Mouse (Mus musculus) lung, postnatal 4 days (tissue): ENCODE results near the gene Cox7b2.
"Not testable (repeated sequence)": the region's sequence is repeated elsewhere in the genome, so short reads cannot be mapped to it uniquely, and the experiment has no call there.

Experiments used
- DNase-seq, 2 experiments: peaks; one replicate each; pipeline ENCODE4 v3.0.0; 2021

Cox7b2 gene

GRCm38 (mm10) chr5:71548079-71548478 lies at the start of gene Cox7b2:
Gene Cox7b2, minus strand, starts transcription at chr5:71548205.
- DNase-seq = no peak

GRCm38 (mm10) chr5:71595321-71595720 lies 47.3 kb upstream of the Cox7b2 start:
- no peak for DNase-seq

- no peak for DNase-seq
Observed at GRCm38 (mm10) chr5:71593745-71594255, 45.8 kb upstream of the Cox7b2 start.

- DNase-seq = peak; percentile 10 to 61
Observed at GRCm38 (mm10) chr5:71571646-71572237, 23.7 kb upstream of the Cox7b2 start.

- no peak for DNase-seq
Observed at GRCm38 (mm10) chr5:71545554-71545953, 2.5 kb downstream of the Cox7b2 start.

GRCm38 (mm10) chr5:71525486-71525885 lies 22.5 kb downstream of the Cox7b2 start:
- DNase-seq = not testable (repeated sequence)

GRCm38 (mm10) chr5:71502058-71502678 lies 45.8 kb downstream of the Cox7b2 start:
- DNase-seq = peak in 1 of 2 experiments; percentile 29

- no peak for DNase-seq
Observed at GRCm38 (mm10) chr5:71495621-71496020, 52.4 kb downstream of the Cox7b2 start.

GRCm38 (mm10) chr5:71456957-71457356 lies 91.0 kb downstream of the Cox7b2 start:
- no peak for DNase-seq

GRCm38 (mm10) chr5:71440174-71440573 lies 107.8 kb downstream of the Cox7b2 start:
- no peak for DNase-seq
